Comparison of ENCODE assay signal across 8 mouse cellular contexts in genomic region chr19:4000119-4000900, GRCm38 (mm10). TPM values are rescaled to one million over a fixed set of nuclear protein-coding genes. Genes with fewer than 3 reads are reported as not detected.
DNase-seq lines count a peak whose midpoint lies in the region; ATAC-seq and TF ChIP-seq lines count a peak whose summit lies in the region.

Nudt8 (plus strand) TSS chr19:4000580.
Gm49405 (plus strand) TSS chr19:4000626.

- peaks cover 1% of the 10 kb centered on the region; the same call in 1 of the 2 replicates for H3K79me2 ChIP-seq in MEL (ENCODE audit: control insufficient read depth, insufficient read depth, low read length, poor library complexity)

- H3K4me2 ChIP-seq in forebrain, postnatal 0 days (ENCODE audit: low read depth) = peak within 1 kb of the TSS; percentile 86
- H3K4me2 ChIP-seq in lung, embryonic 15.5 days = peak within 1 kb of the TSS; percentile 95

- peak; percentile 30 for TF ChIP-seq RAD21 in MEL (IDR thresholded peaks at IDR 0.05; ENCODE audit: low read depth, low read length)

- TF ChIP-seq POLR2A in MEL (IDR thresholded peaks at IDR 0.05; ENCODE audit: control insufficient read depth in 1 of 2, insufficient read depth in 1 of 2, low read depth in 1 of 2, low read length in 2 of 2, poor library complexity in 1 of 2) = peak; percentile 97 to 98
- TF ChIP-seq POLR2A in cerebellum, adult 2 months (IDR thresholded peaks at IDR 0.05; ENCODE audit: borderline replicate concordance, insufficient read depth, low read length) = peak; percentile 94

- DNase-seq in MEL (ENCODE audit: low read depth, low spot score) = peak; percentile 99
- DNase-seq in cerebellum, adult 2 months = peak; percentile 97 to 98
- peak; percentile 96 for DNase-seq in forebrain, postnatal 0 days
- peak; percentile 96 for DNase-seq in heart, postnatal 4 days
- peak; percentile 95 to 97 for DNase-seq in layer of hippocampus, adult 8-10 months (ENCODE audit: low spot score in 2 of 2)
- DNase-seq in ovary, adult 18-20 months (ENCODE audit: low spot score) = peak; percentile 94
- DNase-seq in thymus, postnatal 0 days (ENCODE audit: low spot score) = peak; percentile 96

- H3K36me3 ChIP-seq in MEL (ENCODE audit: control insufficient read depth in 1 of 2, insufficient read depth in 2 of 2, low read length in 2 of 2) = peaks cover 0 to 6% of the 10 kb centered on the region in 2 experiments; a peak in 2 of 4 replicates
- no peaks in the 10 kb centered on the region for H3K36me3 ChIP-seq in forebrain, postnatal 0 days (ENCODE audit: insufficient read depth)
- H3K36me3 ChIP-seq in lung, embryonic 15.5 days = no peaks in the 10 kb centered on the region

- peak within 1 kb of the TSS; percentile 88 for H3K27ac ChIP-seq in MEL (ENCODE audit: control insufficient read depth, low read depth, low read length)
- H3K27ac ChIP-seq in cerebellum, adult 2 months (ENCODE audit: insufficient read depth, low read length) = peak within 1 kb of the TSS; percentile 71
- peak within 1 kb of the TSS; percentile 91 for H3K27ac ChIP-seq in forebrain, postnatal 0 days (ENCODE audit: low read depth, low read length)
- peak within 1 kb of the TSS; percentile 100 for H3K27ac ChIP-seq in lung, embryonic 15.5 days

- H3K9ac ChIP-seq in MEL (ENCODE audit: control insufficient read depth, low read depth, low read length, poor library complexity, severe bottlenecking) = peak within 1 kb of the TSS; percentile 90
- H3K9ac ChIP-seq in forebrain, postnatal 0 days = peak within 1 kb of the TSS; percentile 93
- H3K9ac ChIP-seq in lung, embryonic 15.5 days = peak within 1 kb of the TSS; percentile 92

- H3K4me3 ChIP-seq in MEL (ENCODE audit: control insufficient read depth in 1 of 2, insufficient read depth in 1 of 2, low read depth in 2 of 2, low read length in 2 of 2) = peak within 1 kb of the TSS; percentile 80
- peak within 1 kb of the TSS; percentile 52 for H3K4me3 ChIP-seq in cerebellum, adult 2 months (replicated peaks; ENCODE audit: insufficient read depth, low read depth, low read length)
- H3K4me3 ChIP-seq in forebrain, postnatal 0 days (ENCODE audit: low read depth, low read length) = peak within 1 kb of the TSS; percentile 77
- H3K4me3 ChIP-seq in lung, embryonic 15.5 days = peak within 1 kb of the TSS; percentile 91

- no peaks in the 10 kb centered on the region for H3K9me3 ChIP-seq in MEL (replicated peaks; ENCODE audit: insufficient read depth, low read length)
- H3K9me3 ChIP-seq in forebrain, postnatal 0 days (ENCODE audit: low read length) = no peaks in the 10 kb centered on the region
- H3K9me3 ChIP-seq in lung, embryonic 15.5 days = no peaks in the 10 kb centered on the region

- peak; percentile 93 for ATAC-seq in forebrain, postnatal 0 days
- peak; percentile 93 for ATAC-seq in lung, embryonic 15.5 days (ENCODE audit: borderline replicate concordance, extremely low read depth, low FRiP score, low TSS enrichment)

- no peaks in the 10 kb centered on the region; a peak in 1 of 4 replicates for H3K27me3 ChIP-seq in MEL (ENCODE audit: control insufficient read depth in 1 of 2, insufficient read depth in 2 of 2, low read length in 2 of 2)
- no peaks in the 10 kb centered on the region for H3K27me3 ChIP-seq in cerebellum, adult 2 months (ENCODE audit: control insufficient read depth, insufficient read depth, low read length)
- no peaks in the 10 kb centered on the region for H3K27me3 ChIP-seq in forebrain, postnatal 0 days (ENCODE audit: insufficient read depth, low read length)
- H3K27me3 ChIP-seq in lung, embryonic 15.5 days = no peaks in the 10 kb centered on the region

- H3K4me1 ChIP-seq in MEL (ENCODE audit: control insufficient read depth in 1 of 2, insufficient read depth in 2 of 2, low read length in 2 of 2) = peaks cover 0 to 15% of the 10 kb centered on the region in 2 experiments; a peak in 2 of 4 replicates
- H3K4me1 ChIP-seq in cerebellum, adult 2 months (ENCODE audit: control insufficient read depth, insufficient read depth, low read length) = peaks cover 9% of the 10 kb centered on the region; the same call in 1 of the 2 replicates
- H3K4me1 ChIP-seq in forebrain, postnatal 0 days (ENCODE audit: insufficient read depth) = peaks cover 10% of the 10 kb centered on the region; the same call in 1 of the 2 replicates
- H3K4me1 ChIP-seq in lung, embryonic 15.5 days = peaks cover 23% of the 10 kb centered on the region

- WGBS in cerebellum, adult 2 months = under 1% methylated on average over 64 of the region's 64 CpGs
- WGBS in forebrain, postnatal 0 days = under 1% methylated on average over 64 of the region's 64 CpGs
- WGBS in lung, embryonic 15.5 days = under 1% methylated on average over 64 of the region's 64 CpGs

- peak; percentile 66 to 84 (median 72) for TF ChIP-seq CTCF in MEL (IDR thresholded peaks at IDR 0.05 in 2 of 3, conservative IDR thresholded peaks at IDR 0.05 in 1 of 3; ENCODE audit: control insufficient read depth in 1 of 3, insufficient read depth in 1 of 3, low read depth in 2 of 3, low read length in 3 of 3, poor library complexity in 1 of 3, severe bottlenecking in 1 of 3)
- peak; percentile 70; the same call in 1 of the 2 replicates for TF ChIP-seq CTCF in cerebellum, adult 2 months (IDR thresholded peaks at IDR 0.05; ENCODE audit: borderline replicate concordance, insufficient read depth, low read depth, low read length)
- TF ChIP-seq CTCF in forebrain, postnatal 0 days (IDR thresholded peaks at IDR 0.05; ENCODE audit: low read depth) = peak; percentile 83

- TF ChIP-seq EP300 in MEL (IDR thresholded peaks at IDR 0.05; ENCODE audit: low read depth in 1 of 2, low read length in 2 of 2) = peak in 1 of 2 experiments; percentile 9; a peak in 1 of 4 replicates

TF ChIP-seq in MEL, 35 proteins besides CTCF, POLR2A, EP300 and RAD21 (continues in another document):
- no peak for TF ChIP-seq ZC3H11A (IDR thresholded peaks at IDR 0.05; ENCODE audit: low read depth, low read length)
- peak; percentile 84 for TF ChIP-seq POLR2AphosphoS2 (IDR thresholded peaks at IDR 0.05; ENCODE audit: low read length)
- peak; percentile 94 for TF ChIP-seq NELFE (IDR thresholded peaks at IDR 0.05; ENCODE audit: low read depth, low read length)
- TF ChIP-seq MYB (IDR thresholded peaks at IDR 0.05; ENCODE audit: low read depth, low read length) = no peak
- no peak for TF ChIP-seq MEF2A (IDR thresholded peaks at IDR 0.05; ENCODE audit: extremely low read depth, insufficient replicate concordance, low read depth, low read length, poor library complexity, severe bottlenecking)
- TF ChIP-seq SMC3 (IDR thresholded peaks at IDR 0.05; ENCODE audit: low read depth, low read length) = 0 out of 2 replicates have a peak, but pooled peaks have one; percentile 12
- no peak for TF ChIP-seq GABPA (IDR thresholded peaks at IDR 0.05; ENCODE audit: low read depth, low read length)
- TF ChIP-seq E2F4 (IDR thresholded peaks at IDR 0.05; ENCODE audit: borderline replicate concordance, low read depth, low read length) = no peak
- peak; percentile 67 for TF ChIP-seq ELF1 (IDR thresholded peaks at IDR 0.05; ENCODE audit: low read depth, low read length)
- no peak; the same call in 1 of the 2 replicates for TF ChIP-seq TCF12 (IDR thresholded peaks at IDR 0.05; ENCODE audit: low read depth, low read length)
- TF ChIP-seq SIN3A (IDR thresholded peaks at IDR 0.05; ENCODE audit: low read length) = peak; percentile 79
- no peak for TF ChIP-seq USF2 (IDR thresholded peaks at IDR 0.05; ENCODE audit: borderline replicate concordance in 1 of 2, insufficient read depth in 1 of 2, low read depth in 1 of 2, low read length in 2 of 2)
- TF ChIP-seq TBP (IDR thresholded peaks at IDR 0.05; ENCODE audit: low read depth, low read length) = peak; percentile 68
- TF ChIP-seq NRF1 (IDR thresholded peaks at IDR 0.05; ENCODE audit: insufficient read depth, low read depth, low read length, poor library complexity, severe bottlenecking) = peak; percentile 83
- no peak for TF ChIP-seq CHD1 (IDR thresholded peaks at IDR 0.05; ENCODE audit: low read depth, low read length)
- TF ChIP-seq ZKSCAN1 (IDR thresholded peaks at IDR 0.05; ENCODE audit: low read depth, low read length) = no peak
- TF ChIP-seq ZMIZ1 (IDR thresholded peaks at IDR 0.05; ENCODE audit: low read depth, low read length) = peak; percentile 73; the same call in 1 of the 2 replicates
- peak; percentile 17; the same call in 1 of the 2 replicates for TF ChIP-seq ETS1 (IDR thresholded peaks at IDR 0.05; ENCODE audit: low read depth, low read length)
- TF ChIP-seq MAX (IDR thresholded peaks at IDR 0.05; ENCODE audit: low read length) = no peak; the same call in 1 of the 2 replicates
- TF ChIP-seq POLR2AphosphoS5 (IDR thresholded peaks at IDR 0.05; ENCODE audit: borderline replicate concordance, low read depth, low read length) = 0 out of 2 replicates have a peak, but pooled peaks have one; percentile 62
- peak; percentile 70 for TF ChIP-seq HCFC1 (IDR thresholded peaks at IDR 0.05; ENCODE audit: low read depth, low read length)

RNA-seq across cellular contexts. Expression of gene Nudt8, which starts in this region (rescaled TPM):
- total RNA-seq in MEL (2012; rRNA removed) = 64.8 and 71.5 TPM in 2 replicates
- polyA plus RNA-seq in MEL (2012; ENCODE audit: insufficient read depth in 1 of 2, insufficient read length in 2 of 2, low read depth in 1 of 2, low replicate concordance in 2 of 2, missing spikeins in 1 of 2) = 10 to 100 TPM in 1 of 2 experiments, not detected in 1; 58.1 TPM
- 8.4 and 9.4 TPM in 2 replicates for polyA plus RNA-seq in cerebellum, adult 2 months (2012; rRNA removed)
- total RNA-seq in forebrain, postnatal 0 days (2014; rRNA removed) = 26.7 and 30.8 TPM in 2 replicates
- polyA plus RNA-seq in forebrain, postnatal 0 days (2015; fragmentation: Nextera tagmentation; extraction: Ambion mirVana) = 36.3 and 40.4 TPM in 2 replicates
- 10 to 100 TPM; 56.6 to 63.2 TPM for total RNA-seq in heart, postnatal 4 days (2021)
- total RNA-seq in layer of hippocampus, adult 8-10 months (2022) = 1 to 10 TPM; 7.7 to 9.4 (median 8.7) TPM
- 25.9 and 28.0 TPM in 2 replicates for polyA plus RNA-seq in lung, embryonic 15.5 days (2015; fragmentation: Nextera tagmentation; extraction: Ambion mirVana)
- polyA plus RNA-seq in thymus, postnatal 0 days (2015; fragmentation: Nextera tagmentation; extraction: Ambion mirVana) = 40.4 and 42.5 TPM in 2 replicates

RNA-seq across cellular contexts. Expression of gene Gm49405, which starts in this region (rescaled TPM):
- total RNA-seq in MEL (2012; rRNA removed) = 1.8 and 3.6 TPM in 2 replicates
- 1 to 10 TPM in 1 of 2 experiments, not detected in 1; 5.7 TPM for polyA plus RNA-seq in MEL (2012; ENCODE audit: insufficient read depth in 1 of 2, insufficient read length in 2 of 2, low read depth in 1 of 2, low replicate concordance in 2 of 2, missing spikeins in 1 of 2)
- polyA plus RNA-seq in cerebellum, adult 2 months (2012; rRNA removed) = 4.8 and 5.5 TPM in 2 replicates
- 7.8 and 8.5 TPM in 2 replicates for total RNA-seq in forebrain, postnatal 0 days (2014; rRNA removed)
- polyA plus RNA-seq in forebrain, postnatal 0 days (2015; fragmentation: Nextera tagmentation; extraction: Ambion mirVana) = 2.1 and 2.6 TPM in 2 replicates
- 1 to 10 TPM; 1.4 to 2.4 TPM for total RNA-seq in heart, postnatal 4 days (2021)
- 1 to 10 TPM in 3 of 4 experiments, under 1 TPM in 1; 0.86 to 2.4 (median 1.7) TPM for total RNA-seq in layer of hippocampus, adult 8-10 months (2022)
- polyA plus RNA-seq in lung, embryonic 15.5 days (2015; fragmentation: Nextera tagmentation; extraction: Ambion mirVana) = 2.3 and 2.4 TPM in 2 replicates
- polyA plus RNA-seq in thymus, postnatal 0 days (2015; fragmentation: Nextera tagmentation; extraction: Ambion mirVana) = 0.98 and 1.6 TPM in 2 replicates

Comparison
In these comparisons a context has a peak if more than half of its experiments do, and no peak if none do; other contexts are left out.
1. Peak in every context shown above with its lines: DNase-seq, ATAC-seq, H3K4me3 ChIP-seq and H3K27ac ChIP-seq.